Mouse (Mus musculus) stomach, postnatal 0 days (tissue): Measurements from ENCODE around the gene Gpr68. TPM values are rescaled to one million over a fixed set of nuclear protein-coding genes. Genes with fewer than 3 reads are reported as not detected.

Experiments
- ATAC-seq: fragments of 200-750 bp; cut with Nextera tagmentation; 2 replicates; pipeline ENCODE4 v1.8.0; 2017; ENCODE audit not compliant: low FRiP score, low TSS enrichment
- DNase-seq: peaks from one replicate; pipeline ENCODE4 v3.0.0-alpha.2; 2016; ENCODE audit warnings: low spot score
- H3K27ac ChIP-seq: fragments of 300-500 bp; sonication (generic); replicated peaks from 2 replicates; pipeline ENCODE4 v1.5.1; 2014; ENCODE audit warnings: mild to moderate bottlenecking, control low read depth
- H3K27me3 ChIP-seq: fragments of 300-500 bp; sonication (generic); 2 replicates; pipeline ENCODE4 v1.6.1; 2014; ENCODE audit warnings: low read length; ENCODE audit not compliant: control insufficient read depth, insufficient read depth
- H3K36me3 ChIP-seq: fragments of 300-500 bp; sonication (generic); 2 replicates; pipeline ENCODE4 v1.6.1; 2014; ENCODE audit warnings: low read length, mixed read lengths; ENCODE audit not compliant: control insufficient read depth, insufficient read depth
- H3K4me1 ChIP-seq: fragments of 300-500 bp; sonication (generic); replicated peaks from 2 replicates; pipeline ENCODE4 v1.6.1; 2014; ENCODE audit warnings: antibody characterized with exemption; ENCODE audit not compliant: control insufficient read depth, insufficient read depth
- H3K4me2 ChIP-seq: fragments of 300-500 bp; sonication (generic); replicated peaks from 2 replicates; pipeline ENCODE4 v1.6.1; 2014; ENCODE audit warnings: low read depth, mild to moderate bottlenecking, control low read depth, moderate library complexity
- H3K4me3 ChIP-seq: fragments of 300-500 bp; sonication (generic); 2 replicates; pipeline ENCODE4 v1.5.1; 2014; ENCODE audit warnings: low read depth, low read length, control low read depth
- H3K9ac ChIP-seq: fragments of 300-500 bp; sonication (generic); 2 replicates; pipeline ENCODE4 v1.6.1; 2014; ENCODE audit warnings: mild to moderate bottlenecking, low read length, control low read depth, mixed read lengths
- H3K9me3 ChIP-seq: fragments of 300-500 bp; sonication (generic); 2 replicates; pipeline ENCODE4 v1.6.1; 2016; ENCODE audit warnings: low read length; ENCODE audit not compliant: control insufficient read depth
- CTCF ChIP-seq: IDR thresholded peaks from 2 replicates; pipeline ENCODE4 v1.5.1; 2016; ENCODE audit warnings: antibody characterized with exemption, low read depth, mild to moderate bottlenecking, moderate library complexity
- EP300 ChIP-seq: optimal IDR thresholded peaks from 2 replicates; pipeline ENCODE3; 2016; ENCODE audit warnings: antibody characterized with exemption
- WGBS: fragments of 180-500 bp; shearing (Covaris S2); extraction: QIAGEN DNeasy Blood & Tissue Kit; methylation state at CpG from one replicate; pipeline ENCODE4 v1.1.7; 2014; 5-methylcytosine and 5-hydroxymethylcytosine counted together
- polyA plus RNA-seq: library from polyadenylated mRNA; unstranded; fragments of >200 nt; fragmentation: Nextera tagmentation; extraction: Ambion mirVana; gene quantifications from 2 replicates; pipeline ENCODE4 v1.2.1, GENCODE M21; 2015

The Gpr68 gene
- polyA plus RNA-seq, 1 experiment from 2014 or later: 0.44 TPM

DNA sequence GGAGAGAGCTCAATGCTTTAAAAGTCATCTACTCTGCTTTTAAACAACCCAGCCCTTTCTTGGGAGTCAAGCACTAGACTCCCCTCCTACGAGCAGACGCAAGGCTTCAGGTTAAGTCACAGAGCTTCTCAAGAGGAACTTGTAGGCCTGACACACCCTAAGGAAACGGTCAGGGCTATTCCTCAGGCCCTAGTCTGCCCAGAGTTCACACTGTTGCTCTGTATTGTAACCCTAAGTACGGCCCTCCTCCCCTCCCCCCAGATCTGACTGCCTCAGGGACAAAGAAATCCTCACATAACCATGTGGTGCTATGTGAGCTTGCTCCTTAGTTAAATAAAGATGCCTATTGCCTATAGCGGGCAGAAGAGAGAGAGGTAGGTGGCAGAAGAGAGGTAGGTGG lies 41.1 kb upstream of the Gpr68 start:
- WGBS: 72% methylated on average over 5 of the region's 5 CpGs
- no peak overlapping the region for H3K27ac ChIP-seq
- TF ChIP-seq EP300 (no peak), CTCF (no peak)
- no peaks in the 10 kb centered on the region for H3K9me3 ChIP-seq
- no peaks in the 10 kb centered on the region for H3K4me1 ChIP-seq
- no peak overlapping the region for H3K4me2 ChIP-seq
- DNase-seq (no peak), ATAC-seq (no peak)
- no peaks in the 10 kb centered on the region for H3K27me3 ChIP-seq
- H3K4me3 ChIP-seq: no peak overlapping the region
- H3K9ac ChIP-seq: no peak overlapping the region
- no peaks in the 10 kb centered on the region for H3K36me3 ChIP-seq

- H3K27me3 ChIP-seq: no peaks in the 10 kb centered on the region
- ATAC-seq (no peak), DNase-seq (no peak)
- TF ChIP-seq EP300 (no peak), CTCF (no peak)
- H3K27ac ChIP-seq: no peak overlapping the region
- no peak overlapping the region for H3K4me3 ChIP-seq
- no peak overlapping the region for H3K4me2 ChIP-seq
- no peak overlapping the region for H3K9ac ChIP-seq
- no peaks in the 10 kb centered on the region for H3K4me1 ChIP-seq
- H3K9me3 ChIP-seq: no peaks in the 10 kb centered on the region
- 83% methylated on average over 6 of the region's 6 CpGs for WGBS
- no peaks in the 10 kb centered on the region for H3K36me3 ChIP-seq
Observed at GRCm38 (mm10) chr12:100948021-100948420, 40.0 kb upstream of the Gpr68 start.

- Histone ChIP-seq H3K4me1 (no peaks in the 10 kb centered on the region), H3K36me3 (no peaks in the 10 kb centered on the region), H3K4me2 (no peak overlapping the region), H3K4me3 (no peak overlapping the region), H3K27ac (no peak overlapping the region), H3K27me3 (no peaks in the 10 kb centered on the region), H3K9me3 (no peaks in the 10 kb centered on the region), H3K9ac (no peak overlapping the region)
- ATAC-seq: no peak
- WGBS: 78% methylated on average over 12 of the region's 12 CpGs
- no peak for DNase-seq
- TF ChIP-seq EP300 (no peak), CTCF (no peak)
Observed at GRCm38 (mm10) chr12:100945948-100946347, 38.0 kb upstream of the Gpr68 start.

DNA sequence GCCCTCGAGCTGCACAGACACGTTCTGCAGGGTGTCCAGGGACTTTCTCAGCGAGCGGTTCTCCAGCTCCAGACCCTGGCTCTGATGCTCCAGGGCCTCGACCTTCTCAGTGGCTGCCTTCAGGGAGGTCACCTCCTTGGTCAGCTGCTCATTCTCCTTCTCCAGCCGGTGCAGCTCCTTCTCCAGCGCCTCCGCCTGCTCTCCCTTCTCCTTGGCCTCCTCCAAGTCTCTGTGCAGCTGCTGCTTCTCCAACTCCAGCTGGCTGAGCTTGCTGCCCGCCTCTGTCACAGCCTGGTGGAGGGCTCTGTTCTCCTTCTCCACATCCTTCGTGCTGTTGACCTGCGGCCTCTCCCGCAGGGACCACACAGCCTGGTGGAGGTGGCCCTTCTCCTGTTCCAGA lies 37.5 kb upstream of the Gpr68 start:
- H3K4me3 ChIP-seq: no peak overlapping the region
- no peaks in the 10 kb centered on the region for H3K36me3 ChIP-seq
- H3K9me3 ChIP-seq: no peaks in the 10 kb centered on the region
- TF ChIP-seq CTCF (no peak), EP300 (no peak)
- H3K4me1 ChIP-seq: no peaks in the 10 kb centered on the region
- H3K27ac ChIP-seq: no peak overlapping the region
- 68% methylated on average over 12 of the region's 12 CpGs for WGBS
- no peak overlapping the region for H3K4me2 ChIP-seq
- ATAC-seq: 0 out of 2 replicates have a peak, but pooled peaks have one; percentile 11
- H3K9ac ChIP-seq: no peak overlapping the region
- no peak for DNase-seq
- H3K27me3 ChIP-seq: no peaks in the 10 kb centered on the region

DNA sequence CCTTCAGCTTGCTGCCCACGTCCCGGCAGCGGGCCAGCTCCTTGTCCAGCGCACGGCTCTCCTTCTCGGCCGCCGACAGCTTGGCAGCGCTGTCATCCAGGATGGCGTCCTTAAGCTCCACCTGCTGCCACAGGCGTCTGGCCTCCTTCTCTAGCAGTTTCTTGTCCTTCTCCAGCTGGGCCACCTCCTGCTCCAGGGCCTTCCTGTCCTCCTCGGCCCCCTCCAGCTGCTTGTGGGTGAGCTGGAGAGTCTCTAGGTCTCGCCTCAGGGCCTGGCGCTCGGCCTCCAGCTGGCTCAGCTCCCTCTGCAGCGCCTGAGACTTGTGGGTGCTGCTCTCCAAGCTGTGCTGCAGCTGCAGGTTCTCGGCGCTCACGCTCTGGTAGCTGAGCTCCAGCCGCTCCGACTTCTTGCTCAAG lies 36.9 kb upstream of the Gpr68 start:
- Histone ChIP-seq H3K4me3 (no peak overlapping the region), H3K36me3 (no peaks in the 10 kb centered on the region), H3K4me1 (no peaks in the 10 kb centered on the region), H3K27ac (no peak overlapping the region), H3K9me3 (no peaks in the 10 kb centered on the region), H3K27me3 (no peaks in the 10 kb centered on the region), H3K4me2 (no peak overlapping the region), H3K9ac (no peak overlapping the region)
- no peak for DNase-seq
- TF ChIP-seq EP300 (no peak), CTCF (no peak)
- no peak for ATAC-seq
- 85% methylated on average over 21 of the region's 21 CpGs for WGBS

GRCm38 (mm10) chr12:100943146-100943545 lies 35.1 kb upstream of the Gpr68 start:
- WGBS: 76% methylated on average over 4 of the region's 4 CpGs
- Histone ChIP-seq H3K4me2 (no peak overlapping the region), H3K27me3 (no peaks in the 10 kb centered on the region), H3K36me3 (no peaks in the 10 kb centered on the region), H3K4me3 (no peak overlapping the region), H3K9me3 (no peaks in the 10 kb centered on the region), H3K4me1 (no peaks in the 10 kb centered on the region), H3K9ac (no peak overlapping the region), H3K27ac (no peak overlapping the region)
- TF ChIP-seq CTCF (no peak), EP300 (no peak)
- no peak for ATAC-seq
- DNase-seq: no peak
